Mouse (Mus musculus): ENCODE results near the gene Mettl2. TPM values are rescaled to one million over a fixed set of nuclear protein-coding genes. Genes with fewer than 3 reads are reported as not detected.

Gene Mettl2
- total RNA-seq (2023) = 10 to 100 TPM; 33.2 to 36.9 TPM

GRCm38 (mm10) chr11:105125735-105126519 lies at the start of gene Mettl2:
Gene Mettl2 (plus strand): TSS chr11:105126425.

GRCm38 (mm10) chr11:105146593-105146992 lies 20.4 kb downstream of the Mettl2 start, which contains the start of gene Gm10842:
Gene Gm10842 (plus strand): TSS chr11:105146893.

GRCm38 (mm10) chr11:105178516-105178915 lies 52.3 kb downstream of the Mettl2 start, which contains the start of gene Tlk2:
Gene Tlk2 (plus strand): TSS chr11:105178807.

Other genes starting within 250 kb of the Mettl2 start
- not detected for gene Efcab3, start 62.8 kb upstream of the Mettl2 start, total RNA-seq (2023)
- gene Gm10842, start 20.5 kb downstream of the Mettl2 start, total RNA-seq (2023) = not detected
- 10 to 100 TPM; 75.0 to 76.6 TPM for gene Tlk2, start 52.4 kb downstream of the Mettl2 start, total RNA-seq (2023)
- under 1 TPM; 0.23 to 0.98 TPM for gene Mrc2, start 166.2 kb downstream of the Mettl2 start, total RNA-seq (2023)